Mouse (Mus musculus): ENCODE measurements at regions not wholly inside any gene's neighbourhood (a gene's known extent, or its start where the extent isn't known, plus 50 kb on each side); places are given as distances from the start of the nearest gene placed in this dataset.

DNA sequence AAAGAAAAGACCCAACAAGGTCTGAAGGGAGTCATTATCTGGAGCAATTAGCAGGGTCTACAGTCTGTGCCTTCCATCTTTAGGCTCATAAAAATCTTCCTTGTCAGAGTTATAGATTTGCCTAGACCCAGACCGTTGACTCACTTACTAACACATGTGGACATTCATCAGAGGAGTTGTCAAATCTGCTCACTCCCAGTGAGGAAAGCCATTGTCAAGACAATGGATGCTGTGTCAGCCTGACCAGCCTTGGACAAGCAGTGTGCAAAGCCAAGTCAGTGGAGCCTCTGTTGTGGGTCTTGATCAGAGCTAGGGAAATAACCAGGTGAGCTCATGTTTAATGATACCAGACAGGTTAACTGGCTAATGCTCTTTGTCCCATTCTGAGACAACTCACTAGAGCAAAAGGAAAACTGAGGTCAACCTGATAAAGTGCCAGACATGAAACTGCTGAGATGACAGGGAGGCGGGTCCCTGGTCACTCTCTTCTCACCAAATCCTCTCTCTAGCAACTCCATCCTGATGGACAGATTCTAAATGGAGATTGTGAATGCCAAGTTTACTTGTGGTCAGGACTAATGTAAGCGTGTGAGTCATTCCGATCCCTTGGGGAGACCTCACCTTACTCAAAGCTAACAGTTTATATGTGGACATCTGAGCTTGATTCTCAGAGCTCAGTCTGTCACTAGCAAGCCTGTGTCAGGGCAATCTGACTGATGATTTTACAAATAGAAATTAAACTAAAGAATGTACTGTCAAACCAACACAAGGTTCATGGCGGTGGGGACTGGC is 320.6 kb upstream of the Gm26657 start:
- no peak for DNase-seq

DNA sequence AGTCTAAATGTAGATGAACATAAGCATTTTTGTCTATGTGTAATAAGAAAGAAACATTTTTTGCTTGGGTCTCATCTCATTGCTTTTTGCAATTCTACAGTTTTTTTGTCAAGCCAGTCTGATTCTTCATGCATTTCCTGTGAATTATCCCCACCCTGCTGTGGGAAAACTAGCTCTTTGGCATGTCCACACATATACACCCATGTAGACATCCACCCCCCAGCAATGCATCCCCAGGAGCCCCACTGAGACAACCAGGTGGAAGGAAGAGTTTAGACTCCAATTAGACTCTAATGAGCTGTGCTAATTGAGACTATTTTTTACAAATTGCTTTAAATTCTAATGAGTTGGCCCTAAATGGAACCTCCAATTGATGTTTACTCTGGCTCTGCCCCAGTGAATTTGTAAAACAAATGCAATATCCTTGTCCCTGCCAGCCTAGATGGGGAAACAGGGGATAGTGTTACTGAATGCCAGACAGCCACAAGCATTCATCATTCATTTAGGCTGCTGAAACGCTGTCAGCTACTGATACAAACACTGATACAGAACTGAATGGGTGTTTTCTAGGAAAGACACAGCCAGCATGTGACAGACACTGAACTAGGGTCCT is 328.7 kb upstream of the Gm26657 start:
- DNase-seq, result no peak

DNA sequence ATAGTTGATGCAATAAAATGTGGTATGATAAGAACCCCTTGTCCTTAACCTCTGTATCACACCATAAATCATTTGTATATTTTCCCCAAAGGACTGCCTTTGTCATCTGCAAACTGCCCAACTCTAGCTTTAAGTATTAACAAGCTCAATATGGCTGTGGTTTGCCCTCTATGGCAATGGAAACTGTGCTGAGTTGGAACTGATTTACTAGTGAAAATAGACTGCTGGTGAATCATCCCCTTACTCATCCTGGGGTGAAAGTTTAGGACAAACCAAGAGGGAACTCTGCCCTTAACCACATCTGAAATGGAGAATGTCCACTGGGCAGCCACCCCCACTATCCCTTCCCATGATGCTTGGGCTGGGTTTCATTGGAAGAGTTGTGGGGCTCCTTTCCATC is 346.1 kb upstream of the Gm26657 start:
- DNase-seq, result no peak

DNA sequence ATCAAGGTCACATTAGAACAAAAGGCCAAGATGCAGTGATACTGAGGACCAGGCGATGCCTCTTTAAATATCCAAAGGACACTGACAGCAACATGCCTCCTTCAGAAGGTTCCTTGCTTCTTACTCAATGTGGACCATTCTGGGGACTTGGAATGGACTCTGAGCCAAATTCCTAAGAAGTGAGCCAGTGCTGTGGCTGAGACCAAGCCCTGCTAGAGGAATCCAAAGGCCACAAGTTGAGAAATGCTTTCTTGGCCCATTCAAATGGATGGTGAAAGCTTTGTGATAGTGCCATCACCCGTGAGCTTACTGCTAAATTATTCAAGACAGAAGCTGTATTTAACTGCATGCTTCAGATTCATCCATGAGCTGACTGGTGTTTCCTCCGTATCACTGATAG is 352.8 kb upstream of the Gm26657 start:
- no peak for DNase-seq

DNA sequence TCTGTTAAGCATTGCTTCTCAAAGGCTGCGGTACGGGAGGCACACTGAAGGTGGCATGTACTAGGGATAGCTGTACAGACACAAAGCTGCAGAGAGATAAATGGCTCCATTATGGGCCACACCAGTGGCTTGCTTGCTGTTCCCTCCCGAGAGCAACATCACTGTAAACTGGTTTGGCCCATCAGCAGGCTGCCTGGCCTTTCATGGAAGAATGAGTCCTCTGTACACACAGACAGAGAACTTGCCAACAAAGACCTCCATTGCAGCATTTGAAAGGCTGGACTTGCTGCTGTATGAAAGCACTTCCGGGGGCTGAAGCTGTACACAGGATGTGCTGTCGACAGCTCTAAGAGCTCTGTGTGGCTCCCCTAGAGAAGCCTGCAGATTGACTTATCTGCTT is 364.1 kb upstream of the Gm26657 start:
- DNase-seq, result no peak

DNA sequence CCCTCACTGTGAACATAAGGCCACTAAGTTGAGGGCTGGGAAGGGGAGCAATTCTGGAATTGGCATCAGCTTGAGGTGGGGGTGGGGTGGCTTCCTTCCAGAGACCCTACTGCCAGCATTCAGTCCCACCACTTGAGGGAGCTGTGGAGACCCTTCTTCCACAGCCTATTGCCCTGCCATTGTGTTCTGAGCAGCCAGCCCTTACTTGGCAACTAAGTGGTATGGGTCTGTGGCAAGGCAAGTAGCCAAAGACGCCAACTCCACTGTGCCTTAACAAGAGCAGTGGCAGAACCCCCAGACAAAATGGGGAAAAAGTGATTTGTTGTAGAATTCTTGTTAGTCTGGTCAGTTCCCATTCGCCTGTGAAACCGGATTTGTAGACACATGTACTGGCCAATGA is 365.4 kb upstream of the Gm26657 start:
- DNase-seq, result peak; percentile 1 to 7

DNA sequence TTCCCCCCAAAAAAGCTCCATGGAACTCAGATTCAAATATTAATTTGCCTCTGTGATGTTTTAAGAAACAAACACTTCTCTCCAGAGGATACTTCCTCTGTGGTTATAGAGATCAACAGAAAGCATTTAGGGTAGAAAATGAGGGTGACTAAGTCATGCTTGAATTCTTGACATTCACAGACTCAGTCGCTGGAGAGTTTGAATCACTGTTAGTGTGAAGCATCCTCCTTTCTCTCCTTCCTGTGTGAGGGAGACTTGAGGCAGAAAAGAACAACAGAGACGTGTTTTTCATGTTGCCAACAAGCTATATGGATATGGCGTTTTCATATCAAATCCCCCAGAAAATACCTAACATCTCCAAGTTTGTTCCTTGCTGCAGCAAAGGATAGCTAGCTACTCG is 366.1 kb upstream of the Gm26657 start:
- no peak for DNase-seq

DNA sequence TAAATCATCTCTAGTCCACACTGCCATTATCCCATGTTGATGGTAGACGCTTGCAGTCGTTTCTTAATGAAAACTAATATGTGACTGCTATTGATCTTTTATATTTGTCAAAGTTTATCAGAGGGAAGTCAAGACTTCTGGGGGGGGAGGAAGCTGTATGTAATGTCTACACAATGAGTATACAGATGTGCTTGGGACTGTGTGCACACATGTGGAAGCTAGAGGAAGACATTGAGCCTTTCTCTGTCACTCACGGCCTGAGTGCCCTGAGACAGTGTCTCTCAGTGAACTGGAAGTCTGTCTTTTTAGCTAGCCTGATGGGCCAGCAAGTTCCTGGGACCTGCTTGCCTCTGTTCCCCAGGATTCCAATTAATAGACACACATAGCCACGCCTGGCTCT is 366.7 kb upstream of the Gm26657 start:
- DNase-seq, result no peak

DNA sequence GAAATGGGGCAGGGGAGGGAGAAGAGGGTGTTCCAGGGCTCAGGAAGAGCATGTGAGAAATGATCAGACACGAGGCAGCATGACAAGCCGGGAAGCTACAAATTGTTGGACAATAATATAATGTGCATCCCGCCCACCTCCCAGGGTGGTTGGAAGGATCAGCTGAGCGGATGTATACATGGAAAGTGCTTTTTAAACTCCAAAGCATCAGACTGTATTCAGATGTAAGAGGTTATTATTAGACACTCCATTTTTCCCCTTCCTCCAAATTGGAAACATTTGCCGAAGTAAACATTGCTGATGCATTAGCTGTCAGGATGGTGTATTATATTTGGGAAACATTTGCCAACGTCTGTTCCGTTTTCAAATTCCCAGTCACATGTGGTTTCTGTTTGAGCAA is 367.2 kb upstream of the Gm26657 start:
- no peak for DNase-seq

DNA sequence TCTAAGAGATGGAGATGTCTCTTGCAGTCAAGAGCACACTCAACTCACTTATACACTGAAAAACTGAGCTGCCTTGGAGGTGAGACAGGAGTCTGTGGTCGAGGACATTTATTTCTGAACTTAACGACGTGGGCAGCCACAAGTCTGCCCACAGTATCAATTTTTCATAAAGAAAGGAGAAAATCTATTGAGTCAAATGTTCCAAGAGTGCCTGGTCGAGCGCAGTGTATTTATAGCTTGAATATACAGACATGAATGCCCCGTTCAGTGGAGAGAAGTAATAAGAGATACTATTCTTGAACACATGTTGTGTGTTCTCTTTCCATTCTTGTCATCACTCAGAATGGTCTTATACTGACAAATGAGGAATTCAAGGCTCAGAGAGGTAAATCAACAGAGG is 375.3 kb upstream of the Gm26657 start:
- no peak for DNase-seq

DNA sequence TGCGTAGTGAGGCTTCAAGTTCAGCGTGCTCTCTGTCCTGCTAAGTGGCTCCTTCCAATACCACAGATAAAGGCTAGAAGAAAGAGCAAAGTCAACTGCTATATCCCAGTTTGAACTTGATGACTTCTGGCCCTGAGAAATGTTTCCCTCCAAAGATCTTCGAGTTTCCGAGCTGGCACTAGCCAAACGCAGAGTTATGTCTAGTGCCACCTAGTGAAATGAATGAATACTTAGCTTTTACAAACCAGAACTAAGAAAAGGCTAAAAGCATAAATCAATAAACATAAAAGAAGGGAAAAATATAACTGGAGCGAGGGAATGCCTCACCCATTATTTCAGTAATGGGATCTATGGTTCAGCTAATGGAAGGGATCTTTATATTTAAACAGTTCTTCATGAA is 377.7 kb upstream of the Gm26657 start:
- DNase-seq, result no peak

DNA sequence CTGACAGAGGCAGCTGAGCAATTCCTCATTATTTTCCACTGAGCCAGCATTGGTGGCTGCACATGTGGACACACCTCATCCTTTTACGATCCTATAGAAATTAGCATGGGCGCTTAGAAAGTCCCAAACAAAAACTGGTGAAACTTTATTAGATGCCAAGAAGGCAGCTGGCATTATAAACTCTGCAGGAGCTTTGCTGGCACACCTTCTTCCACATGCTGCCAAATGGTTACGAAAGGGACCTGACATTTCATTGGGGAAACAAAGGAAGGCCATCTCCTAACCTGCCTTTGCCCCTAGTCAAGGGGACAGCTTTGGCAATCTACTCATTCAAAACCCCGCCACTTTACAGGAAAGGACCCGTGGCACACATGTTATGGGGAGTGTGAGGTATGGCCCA is 390.7 kb upstream of the Gm26657 start:
- DNase-seq, result no peak

DNA sequence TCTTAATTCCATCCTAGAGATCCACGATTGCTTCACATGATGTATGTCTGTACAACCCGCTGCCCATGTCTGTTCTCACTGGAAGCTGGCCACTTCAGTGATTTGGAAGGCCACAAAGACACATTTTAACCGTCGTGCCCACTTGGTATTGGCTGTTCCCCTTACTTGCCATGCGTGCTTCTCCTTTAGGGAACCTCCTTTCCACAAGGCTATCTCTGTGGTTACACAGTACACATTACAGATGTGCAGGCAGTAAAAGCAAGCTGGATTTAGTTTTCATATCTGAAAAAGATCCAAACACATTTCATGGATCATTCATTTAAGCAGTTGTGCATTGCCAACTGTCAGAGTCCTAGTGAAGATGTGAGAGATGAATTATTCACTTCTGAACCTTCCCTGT is 414.7 kb upstream of the Gm26657 start:
- no peak for DNase-seq

DNA sequence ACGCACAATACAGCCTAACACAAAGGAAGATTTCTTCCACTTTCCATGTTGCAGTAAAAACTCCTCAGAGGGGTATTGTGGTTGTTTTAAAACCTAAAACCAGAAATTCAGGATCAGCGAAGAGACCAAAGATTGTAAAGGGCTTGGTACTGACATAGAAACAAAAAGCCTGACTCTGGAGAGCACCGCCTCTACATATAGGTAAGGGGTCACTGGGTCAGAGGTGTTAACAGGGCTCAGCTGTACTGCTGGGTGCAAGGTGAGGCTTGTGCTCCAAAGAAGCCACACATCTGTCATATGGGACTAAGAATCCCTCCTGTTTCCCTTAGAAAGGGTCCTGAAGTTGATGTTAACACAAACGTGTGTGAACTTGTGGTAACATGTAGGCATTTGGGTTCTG is 420.7 kb upstream of the Gm26657 start:
- DNase-seq, result no peak

DNA sequence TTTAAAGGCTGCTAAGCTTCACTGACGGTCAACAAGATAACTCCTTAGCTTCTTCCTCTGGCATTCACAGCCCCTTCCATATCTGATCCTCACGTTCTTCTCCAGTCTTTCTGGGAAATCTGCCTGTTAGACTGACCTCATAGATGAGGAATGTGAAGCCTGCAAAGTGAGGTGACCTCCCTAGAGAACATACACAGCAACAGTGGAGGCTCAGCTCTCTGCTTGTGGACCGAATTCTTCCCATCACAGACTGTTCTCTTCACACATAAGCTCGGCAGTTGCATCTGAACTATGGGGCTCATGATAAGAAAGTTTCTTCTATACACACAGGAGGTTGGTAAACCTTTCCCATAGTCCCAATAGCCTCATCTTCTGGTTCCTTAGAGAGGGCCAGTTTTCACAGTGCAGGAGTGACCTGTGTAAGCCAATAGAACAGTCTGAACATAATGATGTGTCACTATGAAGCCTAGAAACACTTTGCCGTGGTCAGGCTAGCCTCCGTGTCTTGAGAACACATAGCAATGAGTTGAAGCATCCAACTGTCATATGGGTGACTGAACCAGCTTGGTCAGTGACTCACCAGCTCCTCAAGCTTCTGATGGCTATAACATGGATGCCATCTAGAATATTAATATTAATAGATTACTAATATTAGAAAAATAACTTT is 434.1 kb upstream of the Gm26657 start:
- DNase-seq, result no peak

DNA sequence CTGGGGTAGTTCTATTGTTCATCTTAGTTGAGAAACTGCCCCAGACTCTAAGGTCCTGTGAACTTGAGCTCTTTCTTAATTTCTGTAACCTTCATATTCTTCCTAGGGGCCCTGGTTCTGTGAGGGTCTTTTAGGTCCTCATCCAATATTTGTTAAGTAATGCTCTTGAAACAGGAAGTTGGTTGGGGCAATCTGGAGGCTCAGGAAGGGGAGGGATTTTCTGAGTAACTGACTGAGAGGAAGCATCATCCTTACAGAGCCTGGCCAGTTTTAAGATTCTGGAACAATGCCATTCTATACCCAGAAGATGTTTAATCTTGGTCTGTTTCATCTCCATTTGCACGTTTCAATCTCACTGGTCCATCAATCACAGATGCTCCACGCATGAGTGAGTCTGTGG is 435.6 kb upstream of the Gm26657 start:
- DNase-seq, result no peak

DNA sequence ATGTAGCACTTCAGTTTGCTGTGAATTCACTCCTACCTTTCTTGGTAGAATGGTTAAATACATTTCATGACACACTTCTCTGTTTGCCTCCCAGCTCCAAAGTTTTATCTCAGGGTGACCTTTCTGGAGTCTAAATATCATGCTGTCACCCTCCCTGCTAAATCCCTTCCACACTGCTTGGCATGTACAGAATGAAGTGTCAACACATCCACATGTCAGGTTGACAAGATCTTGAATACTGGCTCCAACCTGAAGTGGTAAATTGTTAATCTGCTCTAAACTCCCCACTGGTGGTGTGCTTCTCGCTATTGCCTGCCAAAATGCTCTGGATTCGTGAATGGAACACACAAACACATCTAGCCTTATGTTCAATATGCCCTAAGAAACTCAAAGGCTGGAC is 451.9 kb upstream of the Gm26657 start:
- DNase-seq, result no peak

DNA sequence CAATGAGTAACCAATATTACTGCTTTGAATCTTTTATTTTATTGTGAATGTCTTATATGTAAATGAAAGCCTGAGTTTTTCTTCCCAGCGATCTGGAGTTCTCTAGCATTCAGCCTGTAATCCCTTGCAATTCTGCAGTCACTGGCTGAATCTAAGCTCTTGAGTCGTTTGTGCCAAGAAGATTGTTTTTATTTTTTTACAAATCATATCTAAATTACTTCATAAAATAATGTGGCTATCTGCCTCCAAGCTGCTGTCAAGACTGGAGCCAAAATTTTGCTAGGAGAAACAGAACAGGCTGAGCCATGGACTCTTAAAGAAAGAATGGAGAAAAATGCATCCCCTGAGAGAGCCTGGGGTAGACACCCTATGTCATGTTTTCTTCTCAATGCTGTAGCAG is 455.4 kb upstream of the Gm26657 start:
- no peak for DNase-seq

DNA sequence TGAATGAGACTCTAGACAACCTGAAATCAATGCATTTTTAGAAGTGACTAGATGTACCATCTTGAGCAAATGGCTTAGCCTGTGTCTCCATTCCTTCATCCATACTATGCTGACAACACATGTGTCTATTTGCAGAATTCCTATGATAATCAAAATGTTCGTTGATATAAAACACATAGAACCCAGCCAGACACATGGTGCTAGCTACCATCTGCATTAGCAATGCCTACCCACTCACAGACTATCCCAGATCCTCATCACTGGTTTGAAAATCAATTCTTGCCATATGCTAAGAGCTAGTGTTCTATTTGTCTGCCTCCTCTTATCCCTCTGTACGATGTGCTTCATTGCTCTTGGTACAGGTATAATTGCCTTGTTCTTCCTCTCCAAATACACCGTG is 464.0 kb upstream of the Gm26657 start:
- DNase-seq, result no peak

DNA sequence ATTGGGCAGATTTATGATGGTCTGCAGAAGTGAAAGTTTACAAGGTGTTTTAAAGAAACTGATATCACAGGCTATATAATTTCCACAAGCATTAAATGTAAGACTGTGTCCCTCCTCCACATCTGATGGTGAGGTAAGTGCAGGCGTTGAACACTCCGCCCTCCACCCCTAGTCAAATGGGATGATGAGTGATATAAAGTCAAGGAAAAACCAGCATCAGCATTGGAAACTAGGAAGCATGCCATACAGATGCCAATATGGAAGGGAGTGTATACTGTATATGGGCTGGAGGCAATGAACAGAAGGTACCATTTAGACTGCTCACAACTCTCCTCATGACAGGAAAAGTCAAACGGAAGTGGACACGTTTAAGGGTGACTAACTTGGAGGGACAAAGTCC is 468.5 kb upstream of the Gm26657 start:
- DNase-seq, result no peak

DNA sequence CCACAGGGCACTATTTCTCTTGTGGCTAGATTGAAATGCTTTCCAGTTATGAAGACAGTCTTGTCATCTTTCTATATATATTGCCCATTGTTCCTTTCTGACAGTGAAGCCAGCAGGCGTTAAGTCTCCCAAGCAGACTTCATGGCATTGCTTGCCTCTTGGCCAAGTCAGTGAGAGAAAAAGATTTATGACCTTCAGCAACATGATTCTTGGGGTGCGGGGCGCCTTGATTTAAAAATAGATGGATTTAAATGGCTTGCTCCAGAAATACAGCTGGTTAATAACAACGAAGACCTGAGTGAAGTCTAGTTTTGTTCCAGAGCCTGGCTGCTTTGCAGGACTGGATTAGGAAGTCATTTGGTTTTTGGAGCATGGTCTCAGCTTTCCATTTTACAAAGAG is 475.2 kb upstream of the Gm26657 start:
- DNase-seq, result no peak

DNA sequence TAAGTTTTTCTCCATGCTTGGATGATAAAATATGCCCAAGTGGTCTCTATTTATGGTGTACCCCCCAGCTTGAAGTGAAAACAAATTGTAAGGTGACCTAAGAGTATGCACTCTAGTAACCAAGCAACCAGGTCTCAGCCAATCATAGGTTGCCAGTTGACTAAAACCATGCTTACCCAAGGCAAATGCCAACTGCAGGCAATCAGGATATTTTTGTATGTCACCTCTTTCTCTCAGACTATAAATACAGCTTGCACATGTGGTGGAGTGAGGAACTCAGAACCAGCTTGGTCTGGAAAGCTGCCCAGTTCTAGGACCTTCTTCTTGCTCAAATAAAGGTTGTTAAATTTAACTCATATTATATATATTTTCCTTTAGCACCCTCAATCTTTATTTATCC is 476.0 kb upstream of the Gm26657 start:
- DNase-seq, result no peak

DNA sequence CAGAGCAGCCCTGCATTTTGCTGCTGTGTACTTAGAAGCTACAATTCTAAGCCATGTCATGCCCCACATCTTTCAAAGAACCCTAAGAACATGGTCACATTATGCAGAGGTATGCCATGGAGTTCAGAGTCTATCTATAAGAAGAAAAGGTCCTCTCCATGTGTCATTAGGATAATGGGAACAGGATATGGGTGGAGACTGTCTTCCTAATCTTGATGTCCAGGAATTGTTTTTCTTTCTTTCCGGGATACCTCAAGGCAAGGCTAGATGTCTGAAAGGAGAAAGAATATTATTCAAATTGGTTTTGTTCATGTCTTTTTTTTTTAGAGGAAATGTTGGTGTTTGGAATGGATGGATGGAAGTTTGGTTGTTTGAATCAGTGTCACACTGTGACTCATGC is 477.3 kb upstream of the Gm26657 start:
- DNase-seq, result no peak

DNA sequence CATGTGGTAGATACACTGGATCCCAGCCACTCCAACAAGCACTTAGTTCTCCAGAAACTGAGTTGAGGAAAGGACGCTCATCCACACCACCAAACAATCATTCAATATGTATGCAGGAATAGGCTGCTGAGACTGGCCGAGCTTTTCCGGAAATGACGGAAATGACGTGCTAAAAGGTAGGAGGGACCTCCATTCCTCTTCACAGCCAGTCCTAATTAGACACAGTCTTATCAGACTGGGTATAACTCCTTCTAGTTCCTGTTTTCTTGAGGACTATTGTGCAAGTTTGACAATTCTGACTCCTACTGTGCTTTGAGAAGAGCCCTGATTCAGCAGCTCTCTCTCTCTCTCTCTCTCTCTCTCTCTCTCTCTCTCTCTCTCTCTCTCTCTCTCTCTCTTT is 477.9 kb upstream of the Gm26657 start:
- DNase-seq, result no peak

DNA sequence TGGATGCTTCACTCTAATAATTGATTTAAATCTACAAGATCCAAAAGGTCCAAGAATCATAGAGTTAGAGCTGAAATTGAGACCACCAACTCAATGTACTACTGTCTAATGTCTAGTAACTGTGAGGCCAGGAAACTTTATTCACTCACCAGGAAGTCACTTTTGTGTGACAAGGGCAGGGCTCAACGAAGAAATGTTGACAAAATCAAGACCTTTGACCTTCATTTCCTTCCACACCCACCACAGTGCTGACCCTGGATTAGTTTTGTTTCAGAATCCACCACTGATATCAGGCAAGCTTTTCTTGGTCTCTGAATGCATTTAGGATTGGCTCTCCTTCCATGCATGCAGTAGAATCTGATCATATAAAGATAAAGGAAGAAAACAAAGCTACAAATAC is 487.5 kb upstream of the Gm26657 start:
- DNase-seq, result no peak

Data from thymus, postnatal 36 days (tissue).